Mouse (Mus musculus) hindbrain, embryonic 10.5 days (tissue): ENCODE data around the gene Rbpms2. TPM values are rescaled to one million over a fixed set of nuclear protein-coding genes. Genes with fewer than 3 reads are reported as not detected.
"Not testable (repeated sequence)": the region's sequence is repeated elsewhere in the genome, so short reads cannot be mapped to it uniquely, and the experiment has no call there.

Source experiments
- DNase-seq: peaks from one replicate; pipeline ENCODE4 v3.0.0-alpha.2; 2017; ENCODE audit warnings: low spot score
- H3K27ac ChIP-seq: fragments of 300-500 bp; sonication (generic); 2 replicates; pipeline ENCODE4 v1.5.1; 2016; ENCODE audit warnings: mild to moderate bottlenecking, moderate library complexity
- H3K27me3 ChIP-seq: fragments of 300-500 bp; sonication (generic); 2 replicates; pipeline ENCODE4 v1.6.1; 2016; ENCODE audit warnings: mild to moderate bottlenecking; ENCODE audit not compliant: poor library complexity, insufficient read depth, severe bottlenecking
- H3K36me3 ChIP-seq: fragments of 300-500 bp; sonication (generic); 2 replicates; pipeline ENCODE4 v1.6.1; 2016; ENCODE audit warnings: mild to moderate bottlenecking, moderate library complexity
- H3K4me1 ChIP-seq: fragments of 300-500 bp; sonication (generic); replicated peaks from 2 replicates; pipeline ENCODE4 v1.6.1; 2016; ENCODE audit warnings: mild to moderate bottlenecking
- H3K4me3 ChIP-seq: fragments of 300-500 bp; sonication (generic); 2 replicates; pipeline ENCODE4 v1.5.1; 2016; ENCODE audit warnings: mild to moderate bottlenecking, moderate library complexity
- H3K9me3 ChIP-seq: fragments of 300-500 bp; sonication (generic); 2 replicates; pipeline ENCODE4 v1.6.1; 2016; ENCODE audit warnings: mild to moderate bottlenecking, moderate library complexity
- WGBS: fragments of 180-500 bp; shearing (Covaris S2); methylation state at CpG from one replicate; pipeline ENCODE4 v1.1.7; 2016; 5-methylcytosine and 5-hydroxymethylcytosine counted together
- polyA plus RNA-seq: library from polyadenylated mRNA; unstranded; fragments of >200 nt; fragmentation: Nextera tagmentation; extraction: Ambion mirVana; gene quantifications from 2 replicates; pipeline ENCODE4 v1.2.1, GENCODE M21; 2016

Rbpms2 gene
- polyA plus RNA-seq, 1 experiment from 2014 or later = 28.4 TPM

- Histone ChIP-seq H3K4me1 (peaks cover 31% of the 10 kb centered on the region), H3K27me3 (no peaks in the 10 kb centered on the region), H3K9me3 (no peaks in the 10 kb centered on the region), H3K27ac (no peak overlapping the region), H3K4me3 (no peak overlapping the region), H3K36me3 (no peaks in the 10 kb centered on the region)
- WGBS = 80% methylated on average over 11 of the region's 11 CpGs
- no peak for DNase-seq
Measured at GRCm38 (mm10) chr9:65672996-65673395, 43.5 kb downstream of the Rbpms2 start.

- Histone ChIP-seq H3K27me3 (no peaks in the 10 kb centered on the region), H3K4me3 (peak overlapping the region; percentile 82), H3K36me3 (no peaks in the 10 kb centered on the region), H3K27ac (peak overlapping the region; percentile 93), H3K9me3 (no peaks in the 10 kb centered on the region), H3K4me1 (peaks cover 58% of the 10 kb centered on the region)
- DNase-seq = no peak
- WGBS = 57% methylated on average over 8 of the region's 8 CpGs
Measured at GRCm38 (mm10) chr9:65675461-65676357, 46.3 kb downstream of the Rbpms2 start.

GRCm38 (mm10) chr9:65676358-65677118 lies 47.1 kb downstream of the Rbpms2 start:
- Histone ChIP-seq H3K4me1 (peaks cover 52% of the 10 kb centered on the region), H3K27me3 (no peaks in the 10 kb centered on the region), H3K36me3 (no peaks in the 10 kb centered on the region), H3K27ac (peak overlapping the region; percentile 93), H3K9me3 (no peaks in the 10 kb centered on the region), H3K4me3 (peak overlapping the region; percentile 82)
- DNase-seq = peak; percentile 98
- WGBS = under 1% methylated on average over 49 of the region's 51 CpGs

- peaks cover 48% of the 10 kb centered on the region for H3K4me1 ChIP-seq
- H3K9me3 ChIP-seq = no peaks in the 10 kb centered on the region
- no peaks in the 10 kb centered on the region for H3K27me3 ChIP-seq
- DNase-seq = no peak
- peak overlapping the region; percentile 93 for H3K27ac ChIP-seq
- H3K4me3 ChIP-seq = peak overlapping the region; percentile 82
- 4% methylated on average over 3 of the region's 3 CpGs for WGBS
- H3K36me3 ChIP-seq = no peaks in the 10 kb centered on the region
Measured at GRCm38 (mm10) chr9:65677119-65677462, 47.6 kb downstream of the Rbpms2 start.

GRCm38 (mm10) chr9:65679181-65679761 lies 49.8 kb downstream of the Rbpms2 start:
- Histone ChIP-seq H3K9me3 (no peaks in the 10 kb centered on the region), H3K27ac (peak overlapping the region; percentile 50), H3K4me1 (peaks cover 48% of the 10 kb centered on the region), H3K4me3 (peak overlapping the region; percentile 42), H3K36me3 (no peaks in the 10 kb centered on the region), H3K27me3 (no peaks in the 10 kb centered on the region)
- 27% methylated on average over 5 of the region's 5 CpGs for WGBS
- peak; percentile 36 for DNase-seq

- H3K4me1 ChIP-seq = peaks cover 41% of the 10 kb centered on the region
- H3K27ac ChIP-seq = no peak overlapping the region
- H3K9me3 ChIP-seq = no peaks in the 10 kb centered on the region
- H3K27me3 ChIP-seq = no peaks in the 10 kb centered on the region
- peaks cover 7% of the 10 kb centered on the region for H3K36me3 ChIP-seq
- no peak overlapping the region for H3K4me3 ChIP-seq
- no peak for DNase-seq
- 88% methylated on average over 4 of the region's 4 CpGs for WGBS
Measured at GRCm38 (mm10) chr9:65680938-65681633, 51.6 kb downstream of the Rbpms2 start.

- Histone ChIP-seq H3K4me1 (peaks cover 38% of the 10 kb centered on the region), H3K27me3 (no peaks in the 10 kb centered on the region), H3K36me3 (peaks cover 12% of the 10 kb centered on the region), H3K9me3 (no peaks in the 10 kb centered on the region), H3K27ac (no peak overlapping the region), H3K4me3 (no peak overlapping the region)
- DNase-seq = no peak
- 94% methylated on average over 2 of the region's 2 CpGs for whole genome bisulfite sequencing
Measured at GRCm38 (mm10) chr9:65681634-65681940, 52.1 kb downstream of the Rbpms2 start.

GRCm38 (mm10) chr9:65682183-65682582 lies 52.7 kb downstream of the Rbpms2 start:
- Histone ChIP-seq H3K36me3 (peaks cover 18% of the 10 kb centered on the region), H3K9me3 (no peaks in the 10 kb centered on the region), H3K4me1 (peaks cover 35% of the 10 kb centered on the region), H3K4me3 (no peak overlapping the region), H3K27me3 (no peaks in the 10 kb centered on the region), H3K27ac (no peak overlapping the region)
- no peak for DNase-seq
- WGBS = 85% methylated on average over 3 of the region's 3 CpGs

- 83% methylated on average over 1 of the region's 1 CpGs for whole genome bisulfite sequencing
- no peak for DNase-seq
- H3K27ac ChIP-seq = no peak overlapping the region
- H3K9me3 ChIP-seq = no peaks in the 10 kb centered on the region
- no peaks in the 10 kb centered on the region for H3K27me3 ChIP-seq
- peaks cover 27% of the 10 kb centered on the region for H3K4me1 ChIP-seq
- H3K36me3 ChIP-seq = peaks cover 26% of the 10 kb centered on the region
- no peak overlapping the region for H3K4me3 ChIP-seq
Measured at GRCm38 (mm10) chr9:65682994-65683393, 53.5 kb downstream of the Rbpms2 start.

GRCm38 (mm10) chr9:65684704-65685103 lies 55.3 kb downstream of the Rbpms2 start:
- Histone ChIP-seq H3K4me3 (no peak overlapping the region), H3K36me3 (peaks cover 39% of the 10 kb centered on the region), H3K9me3 (no peaks in the 10 kb centered on the region), H3K27me3 (no peaks in the 10 kb centered on the region), H3K4me1 (peaks cover 10% of the 10 kb centered on the region), H3K27ac (no peak overlapping the region)
- DNase-seq = no peak
- WGBS = 87% methylated on average over 2 of the region's 2 CpGs

- peaks cover 89% of the 10 kb centered on the region for H3K36me3 ChIP-seq
- WGBS = 70% methylated on average over 2 of the region's 2 CpGs
- not testable (repeated sequence) for H3K27ac ChIP-seq, H3K27me3 ChIP-seq, DNase-seq, H3K4me3 ChIP-seq, H3K9me3 ChIP-seq
- peaks cover 28% of the 10 kb centered on the region for H3K4me1 ChIP-seq
Measured at GRCm38 (mm10) chr9:65689869-65690268, 60.4 kb downstream of the Rbpms2 start.

- WGBS = 27% methylated on average over 3 of the region's 3 CpGs
- H3K36me3 ChIP-seq = peaks cover 94% of the 10 kb centered on the region
Measured at GRCm38 (mm10) chr9:65692466-65692865, 63.0 kb downstream of the Rbpms2 start.

More at GRCm38 (mm10) chr9:65692466-65692865, 63.0 kb downstream of the Rbpms2 start:
- H3K4me3 ChIP-seq = no peak overlapping the region
- no peaks in the 10 kb centered on the region for H3K27me3 ChIP-seq
- H3K4me1 ChIP-seq = peaks cover 28% of the 10 kb centered on the region
- no peak for DNase-seq
- H3K27ac ChIP-seq = peak overlapping the region; percentile 66; the same call in 1 of the 2 replicates
- no peaks in the 10 kb centered on the region for H3K9me3 ChIP-seq
